Mouse (Mus musculus): ENCODE results near the gene Pfkfb1. TPM values are rescaled to one million over a fixed set of nuclear protein-coding genes. Genes with fewer than 3 reads are reported as not detected.

Gene Pfkfb1
- total RNA-seq, 1 experiment from 2014 or later, result 3.6 TPM

DNA sequence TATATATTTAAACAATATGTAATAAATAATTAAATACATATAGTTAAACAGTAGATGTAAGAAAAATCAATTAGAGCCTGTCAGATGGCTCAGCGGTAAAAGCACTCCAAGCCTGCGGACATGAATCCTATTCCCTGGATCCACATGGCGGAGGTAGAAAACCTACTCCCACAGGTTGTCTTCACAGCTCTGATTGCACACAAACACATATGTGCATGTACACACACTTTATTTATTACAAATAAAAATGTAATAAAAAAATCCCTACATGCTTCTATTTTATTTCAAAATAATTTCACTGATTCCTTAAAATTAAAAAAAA, 69.7 kb downstream of the Pfkfb1 start:
- no peak for ATAC-seq (replicated peaks; ENCODE audit: low read depth, poor library complexity, severe bottlenecking)

DNA sequence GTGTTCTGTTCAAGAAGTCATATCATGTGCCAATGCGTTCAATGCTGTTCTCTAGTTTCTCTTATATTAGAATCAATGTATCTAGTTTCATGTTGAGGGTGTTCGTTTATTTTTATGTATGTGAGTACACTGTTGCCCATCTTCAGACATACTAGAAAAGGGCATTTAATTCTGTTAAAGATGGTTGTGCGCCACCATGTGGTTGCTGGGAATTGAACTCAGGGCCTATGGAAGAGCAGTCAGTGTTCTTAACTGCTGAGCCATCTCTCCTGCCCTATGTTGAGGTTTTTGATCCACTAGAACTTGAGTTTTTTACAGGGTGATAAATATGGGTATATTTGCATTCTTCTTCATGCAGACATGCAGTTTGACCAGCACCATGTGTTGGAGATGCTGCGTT, 74.8 kb downstream of the Pfkfb1 start:
- ATAC-seq (replicated peaks; ENCODE audit: low read depth, poor library complexity, severe bottlenecking), result no peak

- ATAC-seq (replicated peaks; ENCODE audit: low read depth, poor library complexity, severe bottlenecking), result no peak
These were observed 89.5 kb downstream of the Pfkfb1 start for GRCm38 (mm10) chrX:150677505-150677904.

Other genes with a start within 250 kb of the Pfkfb1 start
- gene Tmem29, start 129.1 kb upstream of the Pfkfb1 start, total RNA-seq (2017), result 9.4 and 22.2 TPM in 2 replicates
- 0.44 and 0.91 TPM in 2 replicates for gene Alas2, start 40.9 kb upstream of the Pfkfb1 start, total RNA-seq (2017)
- 5.1 and 8.3 TPM in 2 replicates for gene Apex2, start 1.6 kb downstream of the Pfkfb1 start, total RNA-seq (2017)
- gene Tro, start 69.4 kb downstream of the Pfkfb1 start, total RNA-seq (2017), result 0.10 TPM in 1 of 2 replicates, not detected in the other
- gene Maged2, start 226.1 kb downstream of the Pfkfb1 start, total RNA-seq (2017), result 5.4 TPM in 2 replicates